Mouse (Mus musculus) neutrophil, adult 59 days (primary cell): ENCODE measurements around the gene Parp11. TPM values are rescaled to one million over a fixed set of nuclear protein-coding genes. Genes with fewer than 3 reads are reported as not detected.

Source experiments
- total RNA-seq, 2 experiments: library from RNA; stranded (reverse); gene quantifications; 1 replicate in 1 of 2; 2 replicates in 1 of 2; pipeline ENCODE4 v1.2.4; 2023

Gene Parp11
- total RNA-seq = 10 to 100 TPM; 12.7 to 14.2 TPM

GRCm38 (mm10) chr6:127446436-127446890 lies at the start of gene Parp11:
TSS of gene Parp11 (plus strand) at chr6:127446840.

Other genes starting within 250 kb of the Parp11 start
- gene Cracr2a, start 114.5 kb downstream of the Parp11 start, total RNA-seq = 10 to 100 TPM; 27.9 to 40.4 TPM